Mouse (Mus musculus): ENCODE measurements around the gene Ptpn3. TPM values are rescaled to one million over a fixed set of nuclear protein-coding genes. Genes with fewer than 3 reads are reported as not detected.
"Not testable (repeated sequence)": the region's sequence is repeated elsewhere in the genome, so short reads cannot be mapped to it uniquely, and the experiment has no call there.

The Ptpn3 gene
- polyA plus RNA-seq, 1 experiment from 2014 or later = 4.4 TPM

DNA sequence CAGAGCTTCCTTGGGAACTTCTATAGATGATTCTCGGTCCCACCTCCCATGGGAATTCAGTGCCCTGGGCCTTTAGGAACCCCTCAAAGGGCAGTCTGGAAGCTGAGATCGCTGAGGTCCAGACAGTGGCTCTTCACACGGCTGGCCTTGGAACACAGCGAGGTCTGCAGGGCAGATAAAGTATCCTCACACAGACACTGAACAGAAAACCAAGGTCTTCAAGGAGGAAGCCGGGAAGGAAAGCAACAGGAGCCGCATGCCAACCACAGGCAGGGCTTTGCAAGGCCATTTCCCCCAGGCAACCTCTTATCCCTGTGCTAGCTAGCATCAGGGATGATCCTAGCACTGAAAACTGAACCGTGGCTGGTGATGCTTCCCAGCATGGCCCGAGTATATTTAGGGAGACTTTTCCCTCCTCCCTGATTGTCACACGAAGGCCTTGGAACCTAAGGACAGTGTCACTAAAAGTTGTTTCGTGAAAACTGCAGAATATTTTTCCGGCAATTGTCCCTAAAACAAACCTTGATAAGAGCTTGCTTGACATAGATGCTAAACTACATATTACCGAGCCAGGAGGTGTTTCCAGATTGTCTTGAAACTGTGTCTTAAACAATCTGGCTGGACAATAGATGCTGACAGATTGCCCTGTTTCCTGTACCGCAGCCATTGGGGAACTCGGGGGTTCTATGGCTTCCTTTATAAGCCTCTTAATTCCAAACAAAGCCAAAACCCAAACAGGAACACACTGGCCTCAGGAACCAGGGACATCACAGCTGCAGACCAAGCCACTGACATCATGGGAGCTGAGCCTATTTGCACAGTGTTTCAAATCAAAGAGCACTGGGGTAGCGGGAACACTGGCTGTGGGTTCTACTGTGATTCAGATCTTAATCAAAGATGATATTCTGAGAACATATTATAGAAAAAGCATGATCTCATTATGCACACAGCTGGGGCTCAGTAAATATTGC, 27.8 kb downstream of the Ptpn3 start:
- Histone ChIP-seq H3K27ac (ENCODE audit: low read depth) (no peak overlapping the region), H3K27me3 (ENCODE audit: insufficient read depth, low read length) (no peaks in the 10 kb centered on the region), H3K9me3 (ENCODE audit: low read depth, low read length) (no peaks in the 10 kb centered on the region), H3K4me1 (ENCODE audit: insufficient read depth) (no peaks in the 10 kb centered on the region), H3K4me3 (ENCODE audit: low read depth, low read length) (no peak overlapping the region), H3K36me3 (ENCODE audit: insufficient read depth) (no peaks in the 10 kb centered on the region), H3K9ac (no peak overlapping the region), H3K4me2 (no peak overlapping the region)
- DNase-seq (peak; percentile 35), ATAC-seq (ENCODE audit: insufficient read depth) (no peak)
- 49% methylated on average over 15 of the region's 15 CpGs for WGBS
- TF ChIP-seq CTCF (IDR thresholded peaks at IDR 0.05; ENCODE audit: low read depth) = no peak

DNA sequence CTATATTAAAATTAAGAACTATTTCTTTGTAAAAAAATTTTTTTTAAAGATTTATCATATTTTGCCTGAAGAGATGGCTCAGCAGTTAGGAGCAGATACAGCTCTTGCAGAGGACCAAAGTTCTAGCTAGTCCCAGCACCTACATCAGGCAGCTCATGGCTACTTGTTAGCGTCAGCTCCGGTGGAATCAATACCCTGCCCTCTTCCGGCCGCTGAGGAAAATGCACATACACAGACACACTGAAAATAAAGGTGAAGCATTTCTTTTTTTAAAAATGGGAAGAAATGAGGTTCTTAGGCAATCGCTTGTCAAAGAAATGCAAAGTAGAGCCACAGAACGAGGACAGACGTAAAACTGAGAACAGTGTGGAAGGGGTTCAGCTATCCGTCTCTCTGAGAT, 30.6 kb downstream of the Ptpn3 start:
- Histone ChIP-seq H3K9ac (no peak overlapping the region), H3K4me2 (no peak overlapping the region), H3K27ac (ENCODE audit: low read depth) (no peak overlapping the region), H3K4me1 (ENCODE audit: insufficient read depth) (no peaks in the 10 kb centered on the region), H3K27me3 (ENCODE audit: insufficient read depth, low read length) (no peaks in the 10 kb centered on the region), H3K9me3 (ENCODE audit: low read depth, low read length) (no peaks in the 10 kb centered on the region), H3K36me3 (ENCODE audit: insufficient read depth) (no peaks in the 10 kb centered on the region), H3K4me3 (ENCODE audit: low read depth, low read length) (no peak overlapping the region)
- 74% methylated on average over 8 of the region's 8 CpGs for WGBS
- TF ChIP-seq CTCF (IDR thresholded peaks at IDR 0.05; ENCODE audit: low read depth) = peak; percentile 39
- DNase-seq (peak; percentile 29), ATAC-seq (ENCODE audit: insufficient read depth) (no peak)

DNA sequence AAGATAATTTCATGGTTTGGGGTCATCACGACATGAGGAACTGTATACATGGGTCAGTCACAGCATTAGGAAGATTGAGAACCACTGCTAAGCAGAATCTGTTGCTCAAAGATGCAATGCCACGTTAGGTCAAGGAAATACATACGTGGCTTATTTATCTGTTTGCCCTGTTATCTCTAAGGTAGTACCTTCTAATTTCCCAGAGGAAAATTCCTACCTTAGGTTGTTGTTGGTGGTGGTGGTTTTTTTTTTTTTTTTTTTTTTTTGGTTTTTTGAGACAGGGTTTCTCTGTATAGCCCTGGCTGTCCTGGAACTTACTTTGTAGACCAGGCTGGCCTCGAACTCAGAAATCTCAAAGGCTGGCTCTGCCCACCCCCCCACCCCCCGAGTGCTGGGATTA, 31.1 kb downstream of the Ptpn3 start:
- H3K4me3 ChIP-seq (ENCODE audit: low read depth, low read length); ATAC-seq (ENCODE audit: insufficient read depth); DNase-seq; H3K4me2 ChIP-seq; H3K4me1 ChIP-seq (ENCODE audit: insufficient read depth); H3K9ac ChIP-seq; H3K9me3 ChIP-seq (ENCODE audit: low read depth, low read length); H3K36me3 ChIP-seq (ENCODE audit: insufficient read depth); H3K27ac ChIP-seq (ENCODE audit: low read depth); H3K27me3 ChIP-seq (ENCODE audit: insufficient read depth, low read length): not testable (repeated sequence)
- 89% methylated on average over 5 of the region's 5 CpGs for WGBS

DNA sequence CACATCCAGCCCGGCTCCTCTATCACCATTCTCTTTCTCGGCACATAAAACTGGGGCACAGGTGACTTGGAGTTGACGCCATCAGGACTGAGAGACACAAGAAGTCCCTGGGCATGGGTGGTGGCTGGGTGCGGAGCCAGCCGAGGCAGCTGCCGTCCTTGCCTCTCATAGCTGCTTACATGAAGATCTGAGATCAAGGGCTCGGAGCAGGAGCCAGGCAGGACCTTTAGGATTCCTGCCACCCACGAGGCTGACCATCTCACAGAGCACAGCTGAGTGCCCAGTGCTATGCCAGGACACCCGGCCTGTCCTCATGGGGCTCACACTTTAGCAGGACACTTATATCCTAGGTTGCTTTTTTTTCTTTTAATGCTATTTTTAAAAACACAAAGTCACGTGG, 32.3 kb downstream of the Ptpn3 start:
- Histone ChIP-seq H3K36me3 (ENCODE audit: insufficient read depth) (no peaks in the 10 kb centered on the region), H3K4me3 (ENCODE audit: low read depth, low read length) (no peak overlapping the region), H3K4me1 (ENCODE audit: insufficient read depth) (no peaks in the 10 kb centered on the region), H3K9ac (no peak overlapping the region), H3K27ac (ENCODE audit: low read depth) (no peak overlapping the region), H3K9me3 (ENCODE audit: low read depth, low read length) (no peaks in the 10 kb centered on the region), H3K4me2 (no peak overlapping the region), H3K27me3 (ENCODE audit: insufficient read depth, low read length) (no peaks in the 10 kb centered on the region)
- DNase-seq (no peak), ATAC-seq (ENCODE audit: insufficient read depth) (no peak)
- TF ChIP-seq CTCF (IDR thresholded peaks at IDR 0.05; ENCODE audit: low read depth) = no peak
- 76% methylated on average over 10 of the region's 10 CpGs for WGBS

DNA sequence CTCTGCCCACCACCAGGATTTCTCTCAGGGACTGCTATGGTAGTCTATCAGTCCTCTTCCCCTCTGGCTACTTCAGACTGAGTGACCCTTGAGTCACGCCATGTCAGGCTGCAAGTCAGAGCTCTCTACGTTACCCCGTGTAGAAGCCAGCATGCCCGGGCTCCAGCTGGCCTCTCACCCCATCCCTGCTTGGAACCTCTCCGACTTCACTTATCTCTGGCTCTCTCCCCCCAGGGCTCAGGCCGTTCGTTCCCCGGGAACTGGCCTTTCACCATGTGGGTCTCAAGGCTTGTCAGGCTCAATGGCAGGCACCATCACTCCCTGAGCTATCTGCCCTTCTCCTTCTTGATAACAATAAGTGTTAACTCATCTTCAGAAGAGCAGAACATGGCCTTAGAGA, 33.3 kb downstream of the Ptpn3 start:
- WGBS = 70% methylated on average over 8 of the region's 8 CpGs

DNA sequence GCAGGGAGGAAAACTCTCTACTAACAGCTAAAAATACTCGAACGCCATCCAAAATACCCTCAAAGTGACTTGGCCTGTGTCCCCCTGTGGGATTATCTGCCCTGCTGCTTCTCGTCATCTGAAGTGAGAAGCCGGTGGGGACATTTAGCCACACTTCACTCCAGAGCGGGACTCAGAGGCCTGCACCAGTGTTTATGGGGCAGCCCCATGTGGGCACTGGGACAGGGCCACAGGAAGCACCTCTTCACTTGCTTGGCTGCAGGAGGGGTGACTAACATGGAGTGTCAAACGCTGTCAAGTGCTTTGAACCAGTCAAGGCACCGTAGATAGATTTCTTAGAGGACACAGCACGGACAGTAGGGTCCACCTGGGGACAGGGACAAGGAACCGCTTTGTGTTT, 35.2 kb downstream of the Ptpn3 start:
- no peak for DNase-seq
- Histone ChIP-seq H3K9me3 (ENCODE audit: low read depth, low read length) (no peaks in the 10 kb centered on the region), H3K36me3 (ENCODE audit: insufficient read depth) (no peaks in the 10 kb centered on the region; the same call in 1 of the 2 replicates), H3K9ac (no peak overlapping the region), H3K27me3 (ENCODE audit: insufficient read depth, low read length) (no peaks in the 10 kb centered on the region), H3K4me1 (ENCODE audit: insufficient read depth) (no peaks in the 10 kb centered on the region; the same call in 1 of the 2 replicates), H3K4me3 (ENCODE audit: low read depth, low read length) (no peak overlapping the region), H3K4me2 (no peak overlapping the region), H3K27ac (ENCODE audit: low read depth) (no peak overlapping the region)
- no peak for ATAC-seq (ENCODE audit: insufficient read depth)
- no peak for TF ChIP-seq CTCF (IDR thresholded peaks at IDR 0.05; ENCODE audit: low read depth)
- WGBS = 69% methylated on average over 9 of the region's 9 CpGs

More for the DNA sequence above, 33.3 kb downstream of the Ptpn3 start:
- ATAC-seq (ENCODE audit: insufficient read depth) = no peak
- no peak overlapping the region for H3K4me3 ChIP-seq (ENCODE audit: low read depth, low read length)
- TF ChIP-seq CTCF (IDR thresholded peaks at IDR 0.05; ENCODE audit: low read depth) = no peak
- H3K36me3 ChIP-seq (ENCODE audit: insufficient read depth) = no peaks in the 10 kb centered on the region; the same call in 1 of the 2 replicates
- no peak for DNase-seq
- no peak overlapping the region for H3K4me2 ChIP-seq
- H3K9me3 ChIP-seq (ENCODE audit: low read depth, low read length) = no peaks in the 10 kb centered on the region
- H3K4me1 ChIP-seq (ENCODE audit: insufficient read depth) = no peaks in the 10 kb centered on the region; the same call in 1 of the 2 replicates
- H3K27ac ChIP-seq (ENCODE audit: low read depth) = no peak overlapping the region
- H3K27me3 ChIP-seq (ENCODE audit: insufficient read depth, low read length) = no peaks in the 10 kb centered on the region
- H3K9ac ChIP-seq = no peak overlapping the region

DNA sequence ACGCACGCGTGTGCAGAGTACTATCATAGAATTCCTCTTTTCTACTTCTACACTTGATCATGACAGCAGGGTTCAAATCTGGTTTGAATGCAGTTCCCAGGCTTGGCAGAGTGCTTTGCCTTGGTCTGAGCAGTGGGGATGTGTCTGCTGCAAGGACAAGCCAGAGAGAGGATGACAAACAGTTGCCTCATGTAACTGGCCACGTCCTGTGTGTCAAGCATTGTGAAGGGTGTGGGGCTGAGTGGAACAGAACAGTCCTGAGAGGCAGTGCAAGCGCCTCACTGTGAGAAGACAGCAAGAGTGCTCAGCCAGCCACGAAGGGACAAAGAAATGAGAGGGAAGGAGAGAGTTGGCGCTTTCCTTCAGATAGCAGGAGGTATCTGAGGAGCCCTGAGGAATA, 37.9 kb downstream of the Ptpn3 start:
- no peak overlapping the region for H3K4me2 ChIP-seq
- ATAC-seq (ENCODE audit: insufficient read depth) = peak; percentile 65

More for the DNA sequence above, 37.9 kb downstream of the Ptpn3 start:
- DNase-seq = peak; percentile 53
- Histone ChIP-seq H3K27ac (ENCODE audit: low read depth) (no peak overlapping the region), H3K27me3 (ENCODE audit: insufficient read depth, low read length) (no peaks in the 10 kb centered on the region), H3K36me3 (ENCODE audit: insufficient read depth) (no peaks in the 10 kb centered on the region; the same call in 1 of the 2 replicates), H3K4me3 (ENCODE audit: low read depth, low read length) (no peak overlapping the region), H3K4me1 (ENCODE audit: insufficient read depth) (no peaks in the 10 kb centered on the region; the same call in 1 of the 2 replicates), H3K9ac (no peak overlapping the region), H3K9me3 (ENCODE audit: low read depth, low read length) (no peaks in the 10 kb centered on the region)
- 73% methylated on average over 7 of the region's 7 CpGs for WGBS
- no peak for TF ChIP-seq CTCF (IDR thresholded peaks at IDR 0.05; ENCODE audit: low read depth)

All from lung, embryonic 14.5 days (tissue).